Mouse (Mus musculus) neural tube, embryonic 15.5 days (tissue): Measurements from ENCODE around the gene Smim22. TPM values are rescaled to one million over a fixed set of nuclear protein-coding genes. Genes with fewer than 3 reads are reported as not detected.

ENCODE experiments used
- ATAC-seq: fragments of 200-750 bp; cut with Nextera tagmentation; 2 replicates; pipeline ENCODE4 v1.8.0; 2017; ENCODE audit warnings: mild to moderate bottlenecking, moderate TSS enrichment, moderate library complexity; ENCODE audit not compliant: low FRiP score
- H3K27ac ChIP-seq: fragments of 300-500 bp; sonication (generic); replicated peaks from 2 replicates; pipeline ENCODE4 v1.5.1; 2015; ENCODE audit warnings: mild to moderate bottlenecking, inconsistent platforms
- H3K27me3 ChIP-seq: fragments of 300-500 bp; sonication (generic); replicated peaks from 2 replicates; pipeline ENCODE4 v1.6.1; 2015; ENCODE audit warnings: inconsistent platforms
- H3K36me3 ChIP-seq: fragments of 300-500 bp; sonication (generic); 2 replicates; pipeline ENCODE4 v1.6.1; 2015; ENCODE audit warnings: inconsistent platforms
- H3K4me1 ChIP-seq: fragments of 300-500 bp; sonication (generic); 2 replicates; pipeline ENCODE4 v1.6.1; 2015; ENCODE audit warnings: inconsistent platforms
- H3K4me2 ChIP-seq: fragments of 300-500 bp; sonication (generic); 2 replicates; pipeline ENCODE4 v1.6.1; 2015; ENCODE audit warnings: inconsistent platforms, mild to moderate bottlenecking, moderate library complexity
- H3K4me3 ChIP-seq: fragments of 300-500 bp; sonication (generic); replicated peaks from 2 replicates; pipeline ENCODE4 v1.5.1; 2015; ENCODE audit warnings: mild to moderate bottlenecking, inconsistent platforms
- H3K9ac ChIP-seq: fragments of 300-500 bp; sonication (generic); replicated peaks from 2 replicates; pipeline ENCODE4 v1.6.1; 2015; ENCODE audit warnings: mild to moderate bottlenecking, inconsistent platforms
- H3K9me3 ChIP-seq: fragments of 300-500 bp; sonication (generic); replicated peaks from 2 replicates; pipeline ENCODE4 v1.6.1; 2016; ENCODE audit warnings: inconsistent platforms
- WGBS: fragments of 180-500 bp; shearing (Covaris S2); methylation state at CpG from one replicate; pipeline ENCODE4 v1.1.7; 2015; ENCODE audit warnings: mixed read lengths; 5-methylcytosine and 5-hydroxymethylcytosine counted together
- polyA plus RNA-seq: library from polyadenylated mRNA; unstranded; fragments of >200 nt; fragmentation: Nextera tagmentation; extraction: Ambion mirVana; gene quantifications from 2 replicates; pipeline ENCODE4 v1.2.1, GENCODE M21; 2015

Smim22 gene
- polyA plus RNA-seq, 1 experiment from 2014 or later: 0.47 TPM

DNA sequence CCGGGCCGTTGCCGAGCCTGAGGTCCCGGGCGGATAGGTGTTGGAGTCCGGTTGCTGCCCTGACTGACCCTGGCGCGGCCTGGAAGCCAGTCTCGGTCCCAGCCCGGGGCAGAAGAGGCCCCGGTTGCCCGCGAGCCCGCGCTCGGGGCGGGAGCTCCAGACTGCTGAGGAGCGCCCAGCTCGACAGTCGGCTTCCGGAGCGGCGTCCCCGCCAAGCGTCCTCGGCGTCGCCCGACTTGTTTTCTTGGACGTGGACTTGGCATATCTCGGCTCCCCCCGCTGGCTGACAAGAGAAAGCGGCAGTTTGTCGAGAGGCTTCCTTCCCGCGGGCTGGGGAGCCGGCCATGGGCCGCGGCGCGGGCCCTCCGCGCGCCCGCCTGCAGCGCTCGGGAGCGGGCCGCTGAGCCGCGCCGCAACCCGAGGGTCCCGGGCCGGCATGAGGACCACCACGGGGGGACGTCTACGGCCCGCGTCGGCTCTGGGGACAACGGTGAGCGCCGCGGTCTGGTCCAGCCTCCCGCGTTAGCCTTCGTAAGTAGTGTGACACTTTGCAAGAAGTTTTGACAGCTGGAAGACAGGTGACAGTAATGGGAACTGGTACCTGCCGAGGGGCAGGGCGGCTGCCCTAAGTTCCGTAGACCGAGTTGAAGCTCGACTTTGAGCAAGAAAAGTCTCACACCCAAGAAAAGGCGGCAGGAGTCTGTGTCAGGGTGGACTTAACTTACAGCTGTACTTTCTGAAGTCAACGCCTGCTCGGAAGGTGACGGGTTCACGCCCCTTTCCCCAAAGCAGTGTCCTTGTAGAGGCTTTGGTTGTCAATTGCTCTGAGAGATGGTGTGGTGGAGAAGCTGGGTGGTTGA is 43.4 kb downstream of the Smim22 start:
- peak overlapping the region; percentile 98 for H3K4me3 ChIP-seq
- H3K27me3 ChIP-seq: no peaks in the 10 kb centered on the region
- H3K9ac ChIP-seq: peak overlapping the region; percentile 88
- peak; percentile 70 for ATAC-seq
- under 1% methylated on average over 72 of the region's 78 CpGs for WGBS
- peaks cover 42% of the 10 kb centered on the region for H3K4me1 ChIP-seq
- H3K36me3 ChIP-seq: peaks cover 28% of the 10 kb centered on the region
- peak overlapping the region; percentile 97 for H3K27ac ChIP-seq
- H3K9me3 ChIP-seq: no peaks in the 10 kb centered on the region
- peak overlapping the region; percentile 94 for H3K4me2 ChIP-seq

Other genes with a start within 250 kb of the Smim22 start
- gene Cdip1, start 217.0 kb upstream of the Smim22 start, polyA plus RNA-seq: 130 and 137 TPM in 2 replicates
- gene 4930562C15Rik, start 171.9 kb upstream of the Smim22 start, polyA plus RNA-seq: 0.54 and 0.60 TPM in 2 replicates
- gene Ubald1, start 127.0 kb upstream of the Smim22 start, polyA plus RNA-seq: 66.0 and 66.7 TPM in 2 replicates
- 122 and 125 TPM in 2 replicates for gene Mgrn1, start 121.0 kb upstream of the Smim22 start, polyA plus RNA-seq
- 128 and 140 TPM in 2 replicates for gene Nudt16l1, start 68.5 kb upstream of the Smim22 start, polyA plus RNA-seq
- 68.6 and 71.5 TPM in 2 replicates for gene Anks3, start 43.1 kb upstream of the Smim22 start, polyA plus RNA-seq
- gene Sept12, start 9.4 kb upstream of the Smim22 start, polyA plus RNA-seq: not detected in 2 replicates
- gene Rogdi, start 6.3 kb downstream of the Smim22 start, polyA plus RNA-seq: 158 and 170 TPM in 2 replicates
- 170 and 172 TPM in 2 replicates for gene Glyr1, start 42.6 kb downstream of the Smim22 start, polyA plus RNA-seq
- gene Ubn1, start 42.8 kb downstream of the Smim22 start, polyA plus RNA-seq: 11.1 and 14.6 TPM in 2 replicates
- 0.35 and 1.0 TPM in 2 replicates for gene Ppl, start 125.1 kb downstream of the Smim22 start, polyA plus RNA-seq
- 0.33 and 0.34 TPM in 2 replicates for gene Sec14l5, start 139.8 kb downstream of the Smim22 start, polyA plus RNA-seq
- gene Nagpa, start 196.7 kb downstream of the Smim22 start, polyA plus RNA-seq: 13.2 and 17.7 TPM in 2 replicates
- 13.6 and 13.9 TPM in 2 replicates for gene AU021092, start 215.0 kb downstream of the Smim22 start, polyA plus RNA-seq
- gene Alg1, start 226.3 kb downstream of the Smim22 start, polyA plus RNA-seq: 38.0 and 42.8 TPM in 2 replicates
- 6.7 and 13.1 TPM in 2 replicates for gene Eef2kmt, start 248.7 kb downstream of the Smim22 start, polyA plus RNA-seq